Mouse (Mus musculus) T-helper 17 cell (primary cell): ENCODE measurements at regions not wholly inside any gene's neighbourhood (a gene's known extent, or its start where the extent isn't known, plus 50 kb on each side); places are given as distances from the start of the nearest gene placed in this dataset.

Experiments
- in situ Hi-C, 2 experiments: fragments of 300-600 bp; cut with MboI, MseI; formaldehyde crosslinking; loops; 1 replicate in 1 of 2; 2 replicates in 1 of 2; pipeline ENCODE4 v1.15.1; 2025; ENCODE audit warnings: high pct_unique_total_duplicates in 2 of 2

- in situ Hi-C loops, result no loop called here
These were observed 2493.4 kb upstream of the Gm7489 start for GRCm38 (mm10) chr15:51391352-51391751.

- in situ Hi-C loops, result no loop called here
These were observed 2492.0 kb upstream of the Gm7489 start for GRCm38 (mm10) chr15:51392449-51393405.

- in situ Hi-C loops, result no loop called here
These were observed 2488.7 kb upstream of the Gm7489 start for GRCm38 (mm10) chr15:51395961-51396360.

- in situ Hi-C loops, result loop anchor here in 1 of 2 experiments (10.0 kb wide), 1 partner anchor 549 kb away; no protein-coding TSS in a partner anchor
These were observed 2481.1 kb upstream of the Gm7489 start for GRCm38 (mm10) chr15:51403581-51403980.

GRCm38 (mm10) chr15:51409791-51410308, 2474.9 kb upstream of the Gm7489 start:
- in situ Hi-C loops, result loop anchor here in 1 of 2 experiments (10.0 kb wide), 2 partner anchors 65 to 555 kb away; no protein-coding TSS in a partner anchor

GRCm38 (mm10) chr15:51411966-51412365, 2472.7 kb upstream of the Gm7489 start:
- in situ Hi-C loops, result loop anchor here in 1 of 2 experiments (10.0 kb wide), 1 partner anchor 63 kb away; no protein-coding TSS in a partner anchor

- in situ Hi-C loops, result no loop called here
These were observed 2442.1 kb upstream of the Gm7489 start for GRCm38 (mm10) chr15:51442606-51443005.

GRCm38 (mm10) chr15:51469895-51470294, 2414.8 kb upstream of the Gm7489 start:
- in situ Hi-C loops, result loop anchor here in 1 of 2 experiments (10.0 kb wide), 1 partner anchor 55 kb away; no protein-coding TSS in a partner anchor

GRCm38 (mm10) chr15:51471143-51471542, 2413.6 kb upstream of the Gm7489 start:
- in situ Hi-C loops, result loop anchor here in 1 of 2 experiments (10.0 kb wide), 1 partner anchor 56 kb away; no protein-coding TSS in a partner anchor

GRCm38 (mm10) chr15:51472049-51472448, 2412.7 kb upstream of the Gm7489 start:
- in situ Hi-C loops, result loop anchor here in 1 of 2 experiments (10.0 kb wide), 1 partner anchor 57 kb away; no protein-coding TSS in a partner anchor

GRCm38 (mm10) chr15:51481856-51482255, 2402.8 kb upstream of the Gm7489 start:
- in situ Hi-C loops, result no loop called here

- in situ Hi-C loops, result no loop called here
These were observed 2400.5 kb upstream of the Gm7489 start for GRCm38 (mm10) chr15:51484207-51484606.

GRCm38 (mm10) chr15:51485554-51485953, 2399.2 kb upstream of the Gm7489 start:
- in situ Hi-C loops, result no loop called here

- in situ Hi-C loops, result loop anchor here in 1 of 2 experiments (10.0 kb wide), 2 partner anchors 187 to 977 kb away; no protein-coding TSS in a partner anchor
These were observed 2382.5 kb upstream of the Gm7489 start for GRCm38 (mm10) chr15:51502058-51502741.

GRCm38 (mm10) chr15:51502742-51503270, 2381.9 kb upstream of the Gm7489 start:
- in situ Hi-C loops, result loop anchor here in 1 of 2 experiments (10.0 kb wide), 2 partner anchors 188 to 978 kb away; no protein-coding TSS in a partner anchor

GRCm38 (mm10) chr15:51503341-51503740, 2381.4 kb upstream of the Gm7489 start:
- in situ Hi-C loops, result loop anchor here in 1 of 2 experiments (10.0 kb wide), 2 partner anchors 189 to 979 kb away; no protein-coding TSS in a partner anchor

- in situ Hi-C loops, result loop anchor here in 1 of 2 experiments (10.0 kb wide), 2 partner anchors 189 to 979 kb away; no protein-coding TSS in a partner anchor
These were observed 2380.5 kb upstream of the Gm7489 start for GRCm38 (mm10) chr15:51504016-51504760.

- in situ Hi-C loops, result loop anchor here in 1 of 2 experiments (10.0 kb wide), 2 partner anchors 190 to 980 kb away; no protein-coding TSS in a partner anchor
These were observed 2379.9 kb upstream of the Gm7489 start for GRCm38 (mm10) chr15:51504789-51505188.

- in situ Hi-C loops, result loop anchor here in 1 of 2 experiments (10.0 kb wide), 2 partner anchors 192 to 982 kb away; no protein-coding TSS in a partner anchor
These were observed 2377.6 kb upstream of the Gm7489 start for GRCm38 (mm10) chr15:51507126-51507525.

GRCm38 (mm10) chr15:51511319-51511718, 2373.4 kb upstream of the Gm7489 start:
- in situ Hi-C loops, result loop anchor here in 1 of 2 experiments (10.0 kb wide), 1 partner anchor 63 kb away; no protein-coding TSS in a partner anchor
